Mouse (Mus musculus) liver, postnatal 0 days (tissue): ENCODE measurements around the gene Smtn.

Source experiments
- CTCF ChIP-seq: sonication (generic); IDR thresholded peaks from 2 replicates; pipeline ENCODE4 v1.5.1; 2016; ENCODE audit warnings: antibody characterized with exemption, low read depth
- EP300 ChIP-seq: IDR thresholded peaks from 2 replicates; pipeline ENCODE4 v1.6.1; 2016; ENCODE audit warnings: antibody characterized with exemption, low read depth, mild to moderate bottlenecking

DNA sequence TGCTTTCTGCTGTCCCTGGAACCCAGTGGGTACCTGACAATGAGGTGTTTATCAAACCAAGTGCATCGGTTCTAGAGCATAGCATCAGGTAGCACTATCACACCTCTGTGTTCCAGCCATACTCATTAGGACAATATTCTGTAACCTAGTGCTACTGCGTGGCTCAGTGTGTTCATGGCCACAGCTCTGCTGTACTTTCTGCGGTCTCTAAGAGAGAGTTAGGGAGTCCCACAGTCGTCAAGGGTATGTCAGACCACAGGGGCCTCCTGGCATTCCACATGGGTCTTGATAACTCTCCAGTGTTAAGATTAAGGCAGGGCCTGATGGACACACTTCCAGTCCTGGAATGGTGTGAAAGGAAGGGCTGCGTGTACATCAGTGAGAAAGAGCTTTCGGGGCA is 23.4 kb upstream of the Smtn start:
- no peak for TF ChIP-seq CTCF
- TF ChIP-seq EP300, result no peak
